Mouse (Mus musculus): ENCODE measurements around the gene Ezh2. TPM values are rescaled to one million over a fixed set of nuclear protein-coding genes. Genes with fewer than 3 reads are reported as not detected.
"Not testable (repeated sequence)": the region's sequence is repeated elsewhere in the genome, so short reads cannot be mapped to it uniquely, and the experiment has no call there.

The Ezh2 gene
- polyA plus RNA-seq (2012; rRNA removed), result 21.1 and 24.6 TPM in 2 replicates

GRCm38 (mm10) chr6:47594926-47595623, at the start of gene Ezh2:
Gene Ezh2, minus strand, starts transcription at chr6:47595341.
- peak; percentile 91 to 98 for DNase-seq (ENCODE audit: extremely low spot score in 1 of 2, low spot score in 1 of 2)

DNA sequence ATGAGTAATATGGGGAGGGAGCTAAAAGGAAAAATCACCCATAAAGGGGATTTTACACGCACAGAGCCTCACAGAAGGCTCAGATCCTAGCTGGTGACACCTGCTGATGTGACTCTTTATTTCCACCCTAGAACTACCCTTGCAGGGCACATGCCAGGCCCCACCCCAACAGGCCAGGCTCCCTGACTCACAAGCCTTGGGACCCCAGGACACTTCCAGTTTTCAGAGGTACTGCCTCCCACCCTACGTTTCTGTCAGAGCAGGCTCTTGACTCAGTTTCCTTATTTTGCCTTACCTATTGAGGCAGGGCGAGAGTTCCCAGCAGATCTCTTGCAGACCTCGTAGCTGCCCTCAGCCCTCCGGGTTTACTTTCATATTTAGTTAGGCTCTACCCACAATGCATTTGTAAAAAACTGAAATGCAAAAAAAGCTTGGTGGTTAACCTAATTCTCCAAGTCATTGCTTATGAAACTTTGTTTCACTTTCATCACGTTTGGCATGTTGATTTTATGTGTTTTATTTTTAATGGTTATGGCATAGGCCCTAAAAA, 41.5 kb upstream of the Ezh2 start:
- no peak for DNase-seq (ENCODE audit: extremely low spot score in 1 of 2, low spot score in 1 of 2)

GRCm38 (mm10) chr6:47635995-47636526, 40.9 kb upstream of the Ezh2 start:
- DNase-seq (ENCODE audit: extremely low spot score in 1 of 2, low spot score in 1 of 2), result no peak

GRCm38 (mm10) chr6:47635207-47635994, 40.3 kb upstream of the Ezh2 start:
- no peak for DNase-seq (ENCODE audit: extremely low spot score in 1 of 2, low spot score in 1 of 2)

DNA sequence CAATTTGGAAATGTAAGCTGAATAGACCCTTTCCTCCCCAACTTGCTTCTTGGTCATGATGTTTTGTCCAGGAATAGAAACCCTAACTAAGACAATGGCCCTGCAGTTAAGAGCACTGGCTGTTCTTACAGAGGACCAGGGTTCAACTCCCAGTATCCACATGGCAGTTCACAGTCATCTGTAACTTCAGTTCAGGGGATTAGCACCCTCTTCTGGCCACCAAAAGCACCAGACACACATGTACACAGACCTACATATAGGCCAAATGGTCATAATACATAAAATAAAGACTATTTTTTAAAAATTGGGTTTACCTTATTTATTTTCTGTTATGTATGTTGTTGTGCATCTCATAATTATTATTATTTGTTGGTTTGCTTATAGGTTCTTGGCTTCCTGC, 38.3 kb upstream of the Ezh2 start:
- DNase-seq (ENCODE audit: extremely low spot score in 1 of 2, low spot score in 1 of 2), result no peak

GRCm38 (mm10) chr6:47630061-47630460, 34.9 kb upstream of the Ezh2 start:
- not testable (repeated sequence) for DNase-seq (ENCODE audit: extremely low spot score in 1 of 2, low spot score in 1 of 2)

- DNase-seq (ENCODE audit: extremely low spot score in 1 of 2, low spot score in 1 of 2), result no peak
Measured at GRCm38 (mm10) chr6:47627978-47628377, 32.8 kb upstream of the Ezh2 start.

DNA sequence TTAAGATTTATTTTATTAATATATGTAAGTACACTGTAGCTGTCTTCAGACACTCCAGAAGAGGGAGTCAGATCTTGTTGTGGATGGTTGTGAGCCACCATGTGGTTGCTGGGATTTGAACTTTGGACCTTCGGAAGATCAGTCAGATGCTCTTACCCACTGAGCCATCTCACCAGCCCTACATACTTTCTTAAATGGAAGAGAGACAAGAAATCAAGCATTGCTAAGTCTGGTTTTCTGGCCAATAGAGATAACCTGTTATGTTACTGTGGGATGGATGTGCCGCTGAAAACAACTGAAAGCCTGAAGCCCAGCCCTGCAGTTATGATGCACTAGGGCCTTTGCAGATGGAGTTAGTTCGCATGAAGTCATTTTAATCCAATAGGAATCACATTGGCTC, 31.8 kb upstream of the Ezh2 start:
- not testable (repeated sequence) for DNase-seq (ENCODE audit: extremely low spot score in 1 of 2, low spot score in 1 of 2)

DNA sequence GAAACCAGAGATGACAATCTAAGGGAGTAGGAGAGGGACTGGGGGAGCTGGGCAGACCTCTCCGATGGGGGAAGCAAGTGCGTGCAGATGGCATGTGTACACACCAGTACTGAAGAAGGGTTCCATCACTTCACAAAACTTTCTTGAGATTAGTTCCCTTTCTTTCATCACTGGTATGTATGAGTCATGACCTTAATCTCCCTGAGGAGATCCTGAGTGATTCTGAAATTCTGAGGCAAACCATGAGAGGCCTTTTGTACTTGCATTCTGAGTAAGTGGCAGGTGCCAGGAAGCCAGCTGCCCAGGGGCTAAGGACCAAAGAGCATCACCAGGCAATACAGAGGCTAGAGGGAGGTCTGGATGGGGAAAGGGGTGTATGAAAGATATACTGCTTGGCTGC, 25.9 kb upstream of the Ezh2 start:
- no peak for DNase-seq (ENCODE audit: extremely low spot score in 1 of 2, low spot score in 1 of 2)

- DNase-seq (ENCODE audit: extremely low spot score in 1 of 2, low spot score in 1 of 2), result not testable (repeated sequence)
Measured at GRCm38 (mm10) chr6:47608306-47608705, 13.2 kb upstream of the Ezh2 start.

DNA sequence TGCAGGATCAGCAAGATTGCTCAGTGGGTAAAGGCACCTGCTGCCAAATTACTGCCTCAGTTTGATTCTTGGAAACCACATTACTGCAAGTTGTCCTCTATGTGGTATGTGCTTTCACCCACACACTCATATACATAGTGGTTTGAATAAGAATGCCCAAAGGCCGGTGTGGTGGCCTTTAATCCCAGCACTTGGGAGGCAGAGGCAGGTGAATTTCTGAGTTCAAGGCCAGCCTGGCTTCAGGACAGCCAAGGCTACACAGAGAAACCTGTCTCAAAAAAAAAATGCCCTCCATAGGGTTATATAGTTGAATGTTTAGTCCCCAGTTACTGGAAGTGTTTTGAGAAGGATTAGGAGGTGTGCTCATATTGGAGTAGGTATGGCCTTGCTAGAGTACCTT, 6.8 kb upstream of the Ezh2 start:
- DNase-seq (ENCODE audit: extremely low spot score in 1 of 2, low spot score in 1 of 2), result no peak

DNA sequence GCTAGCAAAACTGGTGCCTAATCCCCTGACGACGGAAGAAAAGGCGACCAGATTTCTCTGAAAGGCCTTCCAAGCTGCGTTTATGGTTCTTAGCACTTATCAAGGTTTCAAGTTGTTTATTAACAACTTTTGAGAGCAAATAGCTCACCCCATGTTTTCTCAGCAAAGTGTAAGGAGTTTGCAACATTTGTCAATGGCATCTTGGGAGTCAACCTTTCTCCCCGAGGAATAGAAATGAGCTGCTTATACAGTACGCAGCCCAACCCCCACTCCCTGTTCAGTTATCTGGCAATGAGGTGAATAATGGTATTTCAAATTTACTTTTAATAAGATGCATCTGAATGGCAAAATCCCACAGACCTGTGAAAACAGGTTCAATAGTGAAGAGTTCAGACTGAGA, 555 bp upstream of the Ezh2 start:
- no peak for DNase-seq (ENCODE audit: extremely low spot score in 1 of 2, low spot score in 1 of 2)

DNA sequence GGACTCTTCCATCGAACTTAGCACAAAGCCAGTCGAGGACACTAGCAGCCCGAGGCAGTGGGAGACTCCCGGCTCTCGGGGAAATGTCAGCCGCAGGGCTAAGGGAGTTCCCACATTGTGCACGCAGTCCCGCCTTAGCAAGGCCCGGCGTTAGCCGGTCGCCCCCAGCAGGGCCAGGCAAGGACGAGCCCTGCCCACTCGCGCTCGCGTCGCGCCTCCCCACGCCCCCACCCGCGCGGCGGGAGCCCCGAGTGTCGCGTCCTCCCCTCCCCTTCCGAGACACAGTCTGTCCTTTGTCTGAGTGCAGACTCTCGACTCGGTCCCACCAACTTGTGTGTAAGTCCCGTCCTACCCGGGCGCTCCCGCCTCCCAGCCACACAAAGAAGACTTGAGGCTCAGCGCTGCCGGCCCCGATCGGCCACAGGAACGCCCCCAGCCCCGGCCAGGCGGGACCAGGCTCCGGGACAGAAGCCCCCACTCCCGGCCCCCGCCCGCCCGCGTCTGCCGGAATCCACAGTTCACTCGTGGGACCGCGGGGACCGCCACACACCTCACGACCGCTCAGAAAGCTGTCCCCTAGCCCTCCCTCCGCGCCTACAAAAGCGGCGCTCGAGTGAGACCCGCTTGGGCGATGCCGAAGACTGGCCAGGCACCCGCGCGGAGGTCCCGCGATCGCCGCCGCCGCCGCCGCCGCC, 853 bp downstream of the Ezh2 start:
- DNase-seq (ENCODE audit: extremely low spot score in 1 of 2, low spot score in 1 of 2), result peak; percentile 20 to 54

- no peak for DNase-seq (ENCODE audit: extremely low spot score in 1 of 2, low spot score in 1 of 2)
Measured at GRCm38 (mm10) chr6:47593590-47593989, 1.6 kb downstream of the Ezh2 start.

DNA sequence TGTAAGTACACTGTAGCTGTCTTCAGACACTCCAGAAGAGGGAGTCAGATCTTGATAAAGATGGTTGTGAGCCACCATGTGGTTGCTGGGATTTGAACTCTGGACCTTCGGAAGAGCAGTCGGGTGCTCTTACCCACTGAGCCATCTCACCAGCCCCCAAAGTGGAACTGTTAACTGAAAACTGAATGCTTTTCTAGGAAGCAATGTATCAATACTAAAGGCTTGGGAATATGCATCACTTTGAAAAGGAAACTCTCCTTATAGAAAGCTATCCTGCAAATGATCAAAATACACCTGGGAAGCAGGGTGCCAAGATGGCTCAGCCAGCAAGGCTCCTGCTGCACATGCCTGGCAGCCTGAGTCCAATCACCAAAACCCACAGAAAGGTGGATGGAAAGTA, 7.8 kb downstream of the Ezh2 start:
- DNase-seq (ENCODE audit: extremely low spot score in 1 of 2, low spot score in 1 of 2), result not testable (repeated sequence)

- DNase-seq (ENCODE audit: extremely low spot score in 1 of 2, low spot score in 1 of 2), result no peak
Measured at GRCm38 (mm10) chr6:47572887-47573286, 22.3 kb downstream of the Ezh2 start.

DNA sequence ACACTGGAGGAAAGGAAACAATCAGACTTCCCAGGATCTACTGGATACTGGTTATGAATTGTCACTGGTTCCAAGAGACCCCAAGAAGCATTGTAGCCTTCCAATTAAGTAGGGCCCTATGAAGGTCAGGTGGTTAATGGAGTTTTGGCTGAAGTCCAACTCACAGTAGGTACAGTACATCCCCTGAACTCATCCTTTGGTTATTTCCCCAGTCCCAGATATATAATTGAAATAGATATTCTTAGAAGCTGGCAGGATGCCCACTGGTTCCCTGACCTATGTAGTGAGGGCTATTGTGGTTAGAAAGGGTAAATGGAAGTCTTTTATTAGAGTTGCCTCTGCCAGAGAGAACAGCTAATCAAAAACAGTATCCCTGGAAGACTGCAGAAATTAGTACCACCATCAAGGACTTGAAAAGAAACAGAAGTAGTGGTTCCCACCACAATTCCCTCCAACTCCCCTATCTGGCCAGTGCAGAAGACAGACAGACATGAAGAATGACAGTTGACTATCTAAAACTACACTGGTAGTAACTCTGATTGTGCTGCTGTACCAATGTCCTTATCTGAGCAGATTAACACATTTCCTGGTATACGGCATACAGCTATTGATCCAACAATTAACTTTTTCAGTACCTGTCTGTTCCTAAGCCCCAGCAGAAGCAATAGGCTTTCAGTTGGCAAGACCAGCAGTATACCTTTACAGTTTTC, 29.7 kb downstream of the Ezh2 start:
- no peak for DNase-seq (ENCODE audit: extremely low spot score in 1 of 2, low spot score in 1 of 2)

GRCm38 (mm10) chr6:47561426-47561825, 33.7 kb downstream of the Ezh2 start:
- peak in 1 of 2 experiments; percentile 5 for DNase-seq (ENCODE audit: extremely low spot score in 1 of 2, low spot score in 1 of 2)

DNA sequence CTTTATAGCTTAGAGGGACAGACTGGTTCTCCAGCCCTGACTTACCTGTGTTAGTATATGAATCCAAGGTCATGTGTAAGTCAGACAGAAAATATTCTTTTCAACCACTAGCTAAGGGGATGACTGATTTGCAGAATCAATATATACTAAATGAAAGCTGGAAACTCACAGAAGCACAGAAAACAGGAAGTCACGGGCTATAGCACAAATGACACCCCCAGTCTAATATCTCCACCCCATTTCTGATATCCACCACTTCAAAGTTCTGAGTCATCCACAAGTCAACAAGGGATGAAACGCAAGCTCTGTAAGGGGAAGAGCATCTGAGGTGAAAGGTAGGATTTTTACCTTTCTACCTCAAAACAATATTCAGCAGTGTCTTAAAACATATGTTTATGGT, 34.3 kb downstream of the Ezh2 start:
- no peak for DNase-seq (ENCODE audit: extremely low spot score in 1 of 2, low spot score in 1 of 2)

DNA sequence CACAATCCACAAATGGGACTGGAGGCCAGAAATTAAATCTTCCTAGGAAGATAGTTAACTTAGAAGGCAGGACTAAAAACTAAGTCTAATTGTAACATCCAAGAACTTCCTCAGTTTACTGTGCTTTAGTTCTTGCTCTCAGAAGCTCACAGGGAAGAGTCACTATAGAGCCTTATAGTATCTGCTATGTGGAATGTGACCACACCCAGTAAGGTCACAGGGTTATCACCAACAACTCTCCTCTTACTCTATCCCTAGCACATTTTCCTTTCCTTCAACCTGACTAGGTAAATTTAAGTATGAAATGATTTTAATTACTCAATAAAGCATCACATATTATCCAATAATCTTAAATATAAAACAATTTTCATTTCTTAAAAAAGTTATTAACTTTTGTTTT, 34.7 kb downstream of the Ezh2 start:
- no peak for DNase-seq (ENCODE audit: extremely low spot score in 1 of 2, low spot score in 1 of 2)
